Mouse (Mus musculus): ENCODE data around the gene Npdc1.

- TF ChIP-seq EP300 (IDR thresholded peaks at IDR 0.05; ENCODE audit: low read depth) (no peak), CTCF (IDR thresholded peaks at IDR 0.05; ENCODE audit: low read depth) (peak; percentile 53)
Measured at GRCm38 (mm10) chr2:25400764-25401163, 1.6 kb downstream of the Npdc1 start.

Measured in heart, postnatal 0 days (tissue).